Comparison of ENCODE assay signal across 11 mouse cellular contexts in the genomic region with DNA sequence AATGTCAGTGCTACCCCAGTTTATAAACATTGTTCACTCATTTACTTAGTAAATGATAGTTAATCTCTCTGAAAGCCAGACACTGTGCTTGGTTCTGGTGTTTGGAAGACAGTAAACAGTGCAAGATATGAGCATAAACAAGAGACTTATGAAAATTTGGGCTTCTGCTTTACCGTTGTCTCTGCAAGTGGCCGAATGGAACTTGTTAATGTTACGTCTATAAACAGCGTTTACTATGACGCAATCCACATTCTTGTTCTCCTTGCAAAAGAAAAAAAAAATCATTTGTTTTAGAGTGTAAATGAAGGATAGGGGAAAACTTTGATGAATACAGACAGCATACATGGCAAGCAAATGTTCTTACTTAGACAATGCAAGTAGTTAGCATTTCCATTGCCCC. TPM values are rescaled to one million over a fixed set of nuclear protein-coding genes. Genes with fewer than 3 reads are reported as not detected.
DNase-seq lines count a peak whose midpoint lies in the region; ATAC-seq lines count a peak whose summit lies in the region.
"Had no signal": no experiment of that assay in that cellular context is flagged by ENCODE, and none has a peak within 500 bp of the region (broad histone marks: within the 10 kb centered on the region; RNA-seq: fewer than 3 reads in every experiment).

Gene Tmem156 (minus strand): TSS at position 212 of the 400 bp plus-strand sequence.

- ATAC-seq in embryonic facial prominence, embryonic 14.5 days (ENCODE audit: low read depth): no peak
- 0 out of 2 replicates have a peak, but pooled peaks have one; percentile 47 for ATAC-seq in intestine, embryonic 15.5 days
- peak; percentile 44 for ATAC-seq in megakaryocyte, adult 5-6 weeks (ENCODE audit: poor library complexity, severe bottlenecking)
- no peak for ATAC-seq in forebrain, embryonic 11.5 days (replicated peaks; ENCODE audit: low FRiP score)

- no peak within 1 kb of the TSS for H3K9ac ChIP-seq in embryonic facial prominence, embryonic 14.5 days (ENCODE audit: low read depth, low read length)
- H3K9ac ChIP-seq in intestine, embryonic 15.5 days: no peak within 1 kb of the TSS
- H3K9ac ChIP-seq in forebrain, embryonic 11.5 days (ENCODE audit: low read length): no peak within 1 kb of the TSS
- H3K9ac ChIP-seq: embryonic facial prominence, embryonic 13.5 days had no signal

- no peaks in the 10 kb centered on the region for H3K36me3 ChIP-seq in embryonic facial prominence, embryonic 14.5 days (ENCODE audit: control insufficient read depth, insufficient read depth, low read length)
- no peaks in the 10 kb centered on the region for H3K36me3 ChIP-seq in embryonic facial prominence, embryonic 10.5 days (replicated peaks)
- no peaks in the 10 kb centered on the region for H3K36me3 ChIP-seq in intestine, embryonic 15.5 days
- H3K36me3 ChIP-seq in forebrain, embryonic 11.5 days (ENCODE audit: control insufficient read depth, insufficient read depth, low read length): no peaks in the 10 kb centered on the region
- H3K36me3 ChIP-seq: embryonic facial prominence, embryonic 13.5 days had no signal

- H3K4me3 ChIP-seq in embryonic facial prominence, embryonic 14.5 days (ENCODE audit: low read depth, low read length): no peak within 1 kb of the TSS
- no peak within 1 kb of the TSS for H3K4me3 ChIP-seq in embryonic facial prominence, embryonic 10.5 days
- no peak within 1 kb of the TSS for H3K4me3 ChIP-seq in intestine, embryonic 15.5 days (replicated peaks)
- no peak within 1 kb of the TSS for H3K4me3 ChIP-seq in forebrain, embryonic 11.5 days (ENCODE audit: low read depth, low read length)
- H3K4me3 ChIP-seq: embryonic facial prominence, embryonic 13.5 days had no signal

- no peaks in the 10 kb centered on the region for H3K9me3 ChIP-seq in embryonic facial prominence, embryonic 14.5 days (ENCODE audit: control insufficient read depth, low read length)
- H3K9me3 ChIP-seq in embryonic facial prominence, embryonic 10.5 days: no peaks in the 10 kb centered on the region
- H3K9me3 ChIP-seq in intestine, embryonic 15.5 days: no peaks in the 10 kb centered on the region
- no peaks in the 10 kb centered on the region for H3K9me3 ChIP-seq in forebrain, embryonic 11.5 days (ENCODE audit: control insufficient read depth, low read length)
- H3K9me3 ChIP-seq: embryonic facial prominence, embryonic 13.5 days had no signal

- no peak within 1 kb of the TSS for H3K4me2 ChIP-seq in embryonic facial prominence, embryonic 14.5 days (ENCODE audit: low read depth, low read length)
- H3K4me2 ChIP-seq in intestine, embryonic 15.5 days (replicated peaks): no peak within 1 kb of the TSS; the same call in 1 of the 2 replicates
- H3K4me2 ChIP-seq in forebrain, embryonic 11.5 days (ENCODE audit: low read depth, low read length, severe bottlenecking): no peak within 1 kb of the TSS
- H3K4me2 ChIP-seq: embryonic facial prominence, embryonic 13.5 days had no signal

- 0 out of 2 replicates have a peak within 1 kb of the TSS, but pooled peaks have one; percentile 5 for H3K27ac ChIP-seq in embryonic facial prominence, embryonic 14.5 days (replicated peaks; ENCODE audit: low read depth, low read length)
- no peak within 1 kb of the TSS for H3K27ac ChIP-seq in embryonic facial prominence, embryonic 10.5 days (replicated peaks)
- H3K27ac ChIP-seq in intestine, embryonic 15.5 days: no peak within 1 kb of the TSS; the same call in 1 of the 2 replicates
- H3K27ac ChIP-seq in forebrain, embryonic 11.5 days (ENCODE audit: low read depth, low read length): no peak within 1 kb of the TSS
- H3K27ac ChIP-seq: embryonic facial prominence, embryonic 13.5 days had no signal

- H3K27me3 ChIP-seq in embryonic facial prominence, embryonic 14.5 days (replicated peaks; ENCODE audit: control insufficient read depth, insufficient read depth, low read length): no peaks in the 10 kb centered on the region
- no peaks in the 10 kb centered on the region for H3K27me3 ChIP-seq in embryonic facial prominence, embryonic 10.5 days (replicated peaks; ENCODE audit: low read depth, poor library complexity, severe bottlenecking)
- H3K27me3 ChIP-seq in intestine, embryonic 15.5 days (replicated peaks): no peaks in the 10 kb centered on the region
- H3K27me3 ChIP-seq in forebrain, embryonic 11.5 days (ENCODE audit: control insufficient read depth, insufficient read depth, low read length): no peaks in the 10 kb centered on the region
- H3K27me3 ChIP-seq: embryonic facial prominence, embryonic 13.5 days had no signal

- H3K4me1 ChIP-seq in embryonic facial prominence, embryonic 14.5 days (ENCODE audit: control insufficient read depth, insufficient read depth, low read length): 0 out of 2 replicates have a peak, but pooled peaks cover 4% of the 10 kb centered on the region
- 0 out of 2 replicates have a peak, but pooled peaks cover 6% of the 10 kb centered on the region for H3K4me1 ChIP-seq in embryonic facial prominence, embryonic 10.5 days
- no peaks in the 10 kb centered on the region for H3K4me1 ChIP-seq in intestine, embryonic 15.5 days (replicated peaks)
- no peaks in the 10 kb centered on the region for H3K4me1 ChIP-seq in forebrain, embryonic 11.5 days (replicated peaks; ENCODE audit: control insufficient read depth, insufficient read depth, low read length)

- no peak for DNase-seq in embryonic facial prominence, embryonic 14.5 days (ENCODE audit: low spot score)
- DNase-seq in embryonic facial prominence, embryonic 10.5 days (ENCODE audit: low spot score): no peak
- peak; percentile 12 for DNase-seq in CD4-positive, CD25-positive, alpha-beta regulatory T cell, adult 2 months (ENCODE audit: low read depth, low spot score)
- no peak for DNase-seq in left cerebral cortex, adult 9 months (ENCODE audit: low spot score in 2 of 2)
- no peak for DNase-seq in forebrain, embryonic 11.5 days (ENCODE audit: low spot score)
- DNase-seq in adrenal gland, adult (ENCODE audit: inconsistent age in 2 of 2, low spot score in 1 of 2): no peak
- DNase-seq: adrenal gland, adult 8-10 months; cerebellum, adult 9-10 months had no signal

- WGBS in embryonic facial prominence, embryonic 14.5 days: 53% methylated on average over 5 of the region's 5 CpGs
- 87% methylated on average over 5 of the region's 5 CpGs for WGBS in embryonic facial prominence, embryonic 10.5 days
- 33% methylated on average over 5 of the region's 5 CpGs for WGBS in intestine, embryonic 15.5 days
- 87% methylated on average over 5 of the region's 5 CpGs for WGBS in forebrain, embryonic 11.5 days

RNA-seq across cellular contexts. Expression of gene Tmem156, which starts in this region (rescaled TPM):
- 0.30 and 0.45 TPM in 2 replicates for polyA plus RNA-seq in embryonic facial prominence, embryonic 14.5 days (2014; fragmentation: Nextera tagmentation; extraction: Ambion mirVana)
- polyA plus RNA-seq in embryonic facial prominence, embryonic 10.5 days (2016; fragmentation: Nextera tagmentation; extraction: Ambion mirVana): 0.16 TPM in 1 of 2 replicates, not detected in the other
- 1.2 and 1.6 TPM in 2 replicates for polyA plus RNA-seq in intestine, embryonic 15.5 days (2015; fragmentation: Nextera tagmentation; extraction: Ambion mirVana)
- total RNA-seq in megakaryocyte, adult 5-6 weeks (2015): 34.8 and 37.4 TPM in 2 replicates
- total RNA-seq in megakaryocyte, adult 5-6 weeks (2017): 54.5 and 54.9 TPM in 2 replicates
- 0.21 TPM in 1 of 2 replicates, not detected in the other for polyA plus RNA-seq in forebrain, embryonic 11.5 days (2014; fragmentation: Nextera tagmentation; extraction: Ambion mirVana)

Comparison
In these comparisons a context has a peak if more than half of its experiments do, and no peak if none do; other contexts are left out.
1. ATAC-seq: peak in intestine, embryonic 15.5 days (single experiment) and megakaryocyte, adult 5-6 weeks (single experiment); none in embryonic facial prominence, embryonic 14.5 days (single experiment) and forebrain, embryonic 11.5 days (single experiment).